Comparison of ENCODE assay signal across 12 mouse cellular contexts in genomic region chr5:129268456-129268855, GRCm38 (mm10).
A peak's percentile ranks its signal among the peaks of the same experiment; 100 is the strongest.
DNase-seq lines count a peak whose midpoint lies in the region; ATAC-seq lines count a peak whose summit lies in the region.
"Had no signal": no experiment of that assay in that cellular context is flagged by ENCODE, and none has a peak within 500 bp of the region (broad histone marks: within the 10 kb centered on the region; RNA-seq: fewer than 3 reads in every experiment).

No protein-coding gene starts in this region.

- no peak overlapping the region for H3K9ac ChIP-seq in neural tube, embryonic 13.5 days

- no peak overlapping the region for H3K4me3 ChIP-seq in neural tube, embryonic 13.5 days
- H3K4me3 ChIP-seq: layer of hippocampus, adult 2 months had no signal

- 10% methylated on average over 9 of the region's 9 CpGs for WGBS in neural tube, embryonic 13.5 days

- H3K27me3 ChIP-seq in neural tube, embryonic 13.5 days = peaks cover 5% of the 10 kb centered on the region; the same call in 1 of the 2 replicates

- no peaks in the 10 kb centered on the region for H3K36me3 ChIP-seq in neural tube, embryonic 13.5 days

- H3K4me2 ChIP-seq in neural tube, embryonic 13.5 days = no peak overlapping the region

- ATAC-seq in neural tube, embryonic 13.5 days (ENCODE audit: low read depth) = peak; percentile 57; the same call in 1 of the 2 replicates
- ATAC-seq: activated CD4-positive, CD25-positive, alpha-beta regulatory T cell, adult 4 months had no signal

- DNase-seq in adrenal gland, postnatal 14 days = peak; percentile 14
- DNase-seq in adrenal gland, postnatal 4 days (ENCODE audit: low spot score in 2 of 2) = no peak
- DNase-seq in layer of hippocampus, postnatal 10 days (ENCODE audit: low spot score in 2 of 2) = peak; percentile 23 to 33
- no peak for DNase-seq in layer of hippocampus, adult 11-12 months (ENCODE audit: low spot score)
- DNase-seq in kidney, adult 8-10 months = peak; percentile 23 to 34
- DNase-seq in left cerebral cortex, adult 8-10 months (ENCODE audit: low spot score in 2 of 2) = no peak
- no peak for DNase-seq in gastrocnemius, postnatal 10 days
- DNase-seq: heart, postnatal 14 days; right cerebral cortex, adult 18-20 months had no signal

- H3K27ac ChIP-seq in neural tube, embryonic 13.5 days (replicated peaks) = peak overlapping the region; percentile 61
- H3K27ac ChIP-seq: layer of hippocampus, adult 2 months had no signal

- no peaks in the 10 kb centered on the region for H3K9me3 ChIP-seq in neural tube, embryonic 13.5 days

- peaks cover 35% of the 10 kb centered on the region for H3K4me1 ChIP-seq in neural tube, embryonic 13.5 days (replicated peaks)

Comparison
In these comparisons a context has a peak if more than half of its experiments do, and no peak if none do; other contexts are left out.
1. DNase-seq: peak in adrenal gland, postnatal 14 days (single experiment), layer of hippocampus, postnatal 10 days (2 of 2) and kidney, adult 8-10 months (2 of 2); none in adrenal gland, postnatal 4 days (0 of 2), layer of hippocampus, adult 11-12 months (single experiment), left cerebral cortex, adult 8-10 months (0 of 2) and gastrocnemius, postnatal 10 days (single experiment).